Mouse (Mus musculus): ENCODE measurements around the gene Olfr465-ps1.

DNA sequence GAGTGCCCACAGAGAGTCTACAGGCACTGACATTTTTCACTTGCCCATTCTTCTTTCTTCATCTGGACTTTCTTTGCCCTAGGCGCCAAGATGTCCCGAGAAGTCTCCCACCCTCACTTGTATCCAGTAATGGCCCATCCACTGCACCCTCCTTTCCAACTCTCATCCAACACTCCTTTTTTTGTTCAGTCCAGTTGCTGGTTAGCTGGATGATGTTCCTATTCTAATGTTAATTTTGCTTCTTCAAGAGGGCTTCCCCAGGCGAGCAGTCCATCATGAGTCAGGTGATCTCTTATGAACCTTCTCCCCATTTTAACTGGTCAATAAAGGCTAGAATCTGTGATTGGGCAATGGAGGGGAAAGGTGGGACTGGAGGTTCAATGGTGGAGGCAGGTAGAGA, 36.2 kb downstream of the Olfr465-ps1 start:
- no peak for TF ChIP-seq CTCF (IDR thresholded peaks at IDR 0.05; ENCODE audit: low read depth, low read length)
- no peak for TF ChIP-seq POLR2A (IDR thresholded peaks at IDR 0.05; ENCODE audit: extremely low read depth, insufficient read depth, low read length)

All from liver, adult 2 months (tissue).